Mouse (Mus musculus) left cerebral cortex, postnatal 14 days (tissue): ENCODE measurements at regions not wholly inside any gene's neighbourhood (a gene's known extent, or its start where the extent isn't known, plus 50 kb on each side); places are given as distances from the start of the nearest gene placed in this dataset.
A peak's percentile ranks its signal among the peaks of the same experiment; 100 is the strongest.

ENCODE experiments used
- DNase-seq, 2 experiments: peaks; one replicate each; pipeline ENCODE4 v3.0.0; 2021 to 2022; ENCODE audit warnings: low spot score in 2 of 2, mixed read lengths in 1 of 2
- intact Hi-C: fragments of 180-260 bp; cut with DNase I; formaldehyde crosslinking; loops from one replicate; pipeline ENCODE4 v1.15.1; 2025

DNA sequence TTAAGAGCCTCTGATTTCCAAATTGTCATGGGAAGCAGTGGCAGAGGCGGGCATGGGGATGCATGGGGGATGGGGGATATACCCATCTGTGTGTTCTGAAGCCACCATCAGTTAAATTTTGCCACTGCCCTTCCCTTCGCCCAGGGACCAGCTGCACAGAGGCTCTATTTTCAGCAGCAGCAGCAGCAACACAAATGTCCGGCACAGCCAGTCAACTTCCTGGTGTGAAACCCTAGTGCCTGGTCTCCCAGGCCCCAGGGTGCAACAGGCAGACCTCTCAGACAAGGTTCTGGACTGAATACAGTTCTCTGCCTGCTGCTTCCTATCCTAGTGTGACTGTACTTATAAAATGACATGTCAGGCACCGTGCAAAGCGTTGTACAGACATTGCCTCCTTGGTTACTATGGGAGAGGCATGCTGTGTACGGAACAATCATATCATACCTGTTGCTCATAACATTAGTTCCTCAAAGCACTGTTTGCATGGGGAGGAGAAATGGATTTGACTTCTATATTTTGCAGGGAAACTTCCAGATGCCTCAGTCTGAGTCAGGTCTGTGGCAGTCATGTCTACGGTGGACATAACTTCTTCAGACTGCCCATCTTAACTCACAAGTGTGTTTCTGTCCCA lies 104.8 kb upstream of the Vps8 start:
- no peak for DNase-seq
- intact Hi-C loops, result no loop called here

DNA sequence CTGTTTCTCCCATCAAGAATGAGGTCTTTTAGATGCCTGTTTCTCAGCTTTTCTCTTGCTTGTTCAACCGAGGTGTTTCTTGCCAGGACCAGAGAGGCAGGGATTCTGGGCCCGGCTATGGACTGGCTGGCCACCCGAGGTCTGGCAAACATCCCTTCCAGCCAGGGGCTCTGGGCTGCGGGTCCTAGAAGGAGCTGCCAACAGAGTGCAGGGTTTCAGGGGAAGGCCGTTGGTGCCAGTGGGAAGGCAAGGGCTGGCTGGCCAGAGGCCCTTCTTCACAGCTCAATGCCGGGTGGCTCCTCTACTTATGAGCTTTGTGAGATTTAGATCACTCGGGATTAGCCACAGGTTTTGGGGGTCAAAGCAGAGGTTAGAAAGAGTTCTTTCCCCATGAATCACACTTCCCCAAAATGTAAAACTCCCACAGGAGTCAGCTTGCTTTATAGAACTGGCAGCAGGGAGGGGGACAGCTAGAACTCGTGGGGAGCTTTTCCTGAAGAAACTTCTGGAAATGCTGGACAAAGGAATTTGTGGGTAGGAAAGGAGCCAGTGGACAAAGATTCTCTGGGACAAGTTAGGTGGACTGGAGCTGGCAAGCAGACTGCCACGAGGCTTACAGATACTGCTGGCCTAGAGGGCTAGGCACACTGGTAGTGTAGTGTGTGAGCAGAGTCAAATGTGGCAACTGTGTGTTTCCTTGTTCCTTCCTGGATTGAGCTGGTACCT lies 104.1 kb upstream of the Vps8 start:
- peak in 1 of 2 experiments; percentile 32 for DNase-seq
- intact Hi-C loops, result no loop called here

DNA sequence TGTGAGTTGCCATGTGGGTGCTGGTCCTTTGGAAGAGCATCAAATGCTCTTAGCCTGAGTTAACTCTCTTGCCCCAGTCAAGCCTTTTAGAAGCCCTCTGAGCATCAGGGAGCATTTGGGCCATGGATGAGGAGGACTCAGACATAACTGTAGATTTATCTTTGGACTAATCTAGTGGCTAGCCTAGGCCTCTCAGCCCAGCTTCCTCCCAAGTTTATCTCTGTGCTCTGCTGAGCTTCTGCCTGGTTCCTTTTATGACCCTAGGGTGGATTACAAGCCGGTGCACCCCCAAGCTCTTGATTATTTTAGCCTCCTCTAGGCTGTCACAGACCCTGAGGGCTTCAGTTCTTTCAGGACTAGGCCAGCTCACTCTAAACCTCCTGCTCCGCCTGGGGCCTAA lies 102.6 kb upstream of the Vps8 start:
- DNase-seq, result no peak

DNA sequence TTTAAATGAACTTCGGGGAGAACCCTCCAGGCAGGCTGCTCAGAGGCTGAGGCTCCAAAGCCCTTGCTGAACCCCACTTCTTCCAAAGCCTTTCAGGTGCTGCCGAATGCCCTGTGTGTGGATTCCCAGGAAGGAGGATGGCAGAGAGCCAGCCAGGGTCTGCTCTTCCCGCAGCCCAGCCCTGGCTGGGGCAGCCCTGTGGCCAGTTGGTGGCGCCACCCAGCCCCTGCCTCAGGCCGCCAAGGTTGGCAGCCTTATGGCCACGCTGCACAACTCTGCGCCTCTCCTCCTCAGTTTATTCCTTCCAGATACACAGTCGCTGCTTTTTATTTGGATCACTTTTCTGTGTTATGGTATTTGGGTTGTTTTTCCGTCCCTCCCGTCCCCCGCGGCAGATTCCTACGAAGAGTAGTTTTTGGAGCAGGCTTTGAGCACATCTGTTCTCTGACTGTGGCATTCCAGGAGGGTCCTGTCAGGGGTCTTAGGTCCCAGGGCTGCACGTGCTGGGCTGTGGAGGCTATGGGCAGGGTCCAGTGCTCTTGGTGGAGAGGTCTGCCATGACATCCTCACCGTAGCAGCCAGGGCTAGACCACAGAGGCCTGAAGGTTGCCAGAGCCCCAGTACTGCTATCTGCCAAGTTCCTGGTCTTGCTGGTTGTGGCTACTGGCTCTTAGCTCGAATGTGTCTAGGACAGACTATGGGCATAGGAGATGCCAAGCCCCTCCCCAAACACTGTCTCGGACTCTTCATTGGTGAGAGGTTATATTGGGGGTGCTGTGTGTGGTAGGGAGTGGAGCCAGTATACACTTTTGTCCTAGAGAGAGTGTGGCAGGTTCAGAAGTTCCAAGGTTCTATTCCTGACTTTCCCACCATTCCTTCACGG lies 101.5 kb upstream of the Vps8 start:
- intact Hi-C loops, result no loop called here
- no peak for DNase-seq

More for the DNA sequence above, 102.6 kb upstream of the Vps8 start:
- intact Hi-C loops, result no loop called here

DNA sequence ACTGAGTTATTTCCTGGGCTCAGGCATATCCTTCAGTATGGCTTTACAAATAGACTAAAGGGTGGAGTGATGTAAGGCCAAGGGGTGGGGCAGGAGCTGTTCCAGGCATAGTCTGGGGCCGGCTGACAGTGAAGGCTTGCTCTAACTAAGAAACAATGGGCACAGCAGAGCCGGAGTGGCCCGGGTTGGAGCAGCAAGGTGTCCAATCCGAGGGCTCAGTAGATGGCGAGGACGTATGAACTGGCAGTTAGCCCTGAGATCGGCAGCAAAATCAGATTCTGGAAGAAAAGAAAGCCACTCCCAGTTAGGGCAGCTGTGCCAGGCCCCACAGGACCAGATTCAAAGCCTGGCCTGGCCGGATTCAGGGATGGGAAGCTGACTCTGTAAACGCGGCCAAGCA lies 100.5 kb upstream of the Vps8 start:
- DNase-seq, result peak in 1 of 2 experiments; percentile 25
- intact Hi-C loops, result no loop called here

DNA sequence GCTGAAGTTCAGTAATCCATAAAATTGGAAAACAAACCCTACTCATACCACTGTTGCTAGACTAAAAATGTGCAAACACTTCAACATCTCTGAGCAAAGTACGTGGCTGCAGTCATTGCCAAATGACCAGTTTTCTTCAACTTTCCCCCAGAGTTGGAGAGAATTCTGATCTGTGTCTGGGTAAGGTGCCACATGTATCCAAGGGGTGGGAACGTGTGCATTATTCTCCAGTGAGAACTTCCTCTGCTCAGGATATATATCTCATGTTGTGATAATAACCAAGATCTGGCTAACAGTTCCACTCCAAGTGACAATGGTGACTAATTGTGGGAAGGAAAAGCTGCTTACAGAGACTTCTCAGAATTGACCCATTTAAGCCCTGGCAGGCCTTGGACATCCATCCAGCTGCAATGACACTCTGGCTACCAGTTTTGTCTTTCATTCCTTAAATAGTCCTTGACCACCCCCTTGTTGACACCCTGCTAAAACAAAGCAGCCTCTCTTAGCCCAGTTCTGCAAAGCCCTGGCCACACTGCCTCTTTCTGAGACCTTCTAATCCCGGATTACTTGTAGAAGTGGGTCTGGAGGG lies 99.4 kb upstream of the Vps8 start:
- intact Hi-C loops, result no loop called here
- DNase-seq, result peak in 1 of 2 experiments; percentile 25

DNA sequence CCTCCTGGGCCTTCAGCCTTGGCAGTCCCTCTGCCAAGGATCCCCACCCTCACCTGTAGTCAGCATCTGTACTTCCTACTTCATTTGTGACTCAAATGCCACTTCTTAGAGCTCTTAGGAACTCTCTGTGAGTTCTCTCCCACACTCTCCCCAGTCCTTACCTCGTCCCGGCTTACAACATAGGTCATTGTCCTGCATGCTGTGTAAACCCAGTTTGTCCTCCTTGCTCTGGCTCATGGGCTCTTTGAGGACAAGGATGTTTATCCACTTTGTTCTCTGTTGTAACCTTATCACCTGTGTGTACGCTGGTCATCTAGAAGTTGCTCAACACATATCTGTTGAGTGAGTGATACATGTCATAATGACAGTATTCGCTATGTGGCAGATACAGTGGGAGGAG lies 94.9 kb upstream of the Vps8 start:
- intact Hi-C loops, result no loop called here

DNA sequence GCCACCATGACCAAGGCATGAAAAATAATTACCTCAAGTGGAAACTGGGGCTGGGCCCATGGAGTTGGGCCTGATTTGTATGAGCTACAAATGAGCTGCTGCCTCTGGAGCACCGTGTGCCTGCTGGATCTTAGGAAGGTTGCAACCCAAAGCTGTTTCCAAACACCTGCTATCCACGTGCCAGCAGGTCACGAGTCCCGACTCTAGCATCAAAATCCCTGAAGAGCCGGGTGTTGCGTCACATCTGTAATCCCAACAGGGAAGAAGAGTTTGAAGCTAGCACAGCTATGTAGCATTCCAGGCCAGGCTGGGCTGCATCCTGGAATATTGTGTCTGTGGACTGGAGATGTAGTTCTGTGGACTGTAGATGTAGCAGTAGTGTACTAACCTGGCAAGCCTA lies 93.7 kb upstream of the Vps8 start:
- no peak for DNase-seq
- intact Hi-C loops, result no loop called here

More for the DNA sequence above, 94.9 kb upstream of the Vps8 start:
- no peak for DNase-seq

DNA sequence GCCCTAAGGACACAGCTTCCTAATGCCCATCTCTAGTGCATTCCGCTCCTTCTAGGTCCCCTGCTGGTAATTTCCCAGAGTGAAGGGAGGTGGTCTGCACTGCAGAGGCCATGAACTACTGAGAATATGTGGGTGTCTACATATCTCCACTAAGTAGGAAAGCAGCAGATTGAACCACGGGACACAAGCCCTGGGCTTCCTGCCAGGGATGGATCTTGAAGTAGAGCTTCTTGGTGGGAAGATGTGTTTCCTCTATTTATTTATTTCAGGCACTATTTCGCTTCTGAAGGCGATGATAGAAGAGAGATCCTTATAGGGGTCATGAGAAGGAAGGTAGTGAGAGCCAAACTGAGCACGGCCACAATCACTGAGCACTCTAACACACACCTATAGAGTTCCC lies 91.7 kb upstream of the Vps8 start:
- intact Hi-C loops, result loop anchor here (5.0 kb wide), 2 partner anchors 84 to 124 kb away; no protein-coding TSS in a partner anchor
- no peak for DNase-seq

DNA sequence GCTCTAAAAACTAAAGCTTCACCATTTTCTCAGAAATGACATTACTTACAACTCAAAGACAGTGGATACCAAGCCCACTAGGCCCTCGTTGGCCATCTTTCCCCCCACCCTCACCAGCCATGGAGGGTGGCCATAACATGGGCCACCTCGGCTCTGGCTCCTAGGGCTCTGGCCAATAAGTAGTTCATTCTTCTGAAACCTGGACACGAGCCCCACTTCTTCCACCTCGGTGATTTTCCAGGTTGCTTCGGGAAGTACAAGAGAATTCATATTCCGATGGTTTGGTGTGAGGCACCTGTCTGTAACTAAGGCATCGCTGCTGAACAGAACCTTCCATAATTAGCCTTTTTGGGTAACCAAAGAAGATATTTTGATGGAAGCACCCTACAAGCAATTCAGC lies 90.5 kb upstream of the Vps8 start:
- DNase-seq, result no peak
- intact Hi-C loops, result loop anchor here (5.0 kb wide), 2 partner anchors 85 to 125 kb away; no protein-coding TSS in a partner anchor

DNA sequence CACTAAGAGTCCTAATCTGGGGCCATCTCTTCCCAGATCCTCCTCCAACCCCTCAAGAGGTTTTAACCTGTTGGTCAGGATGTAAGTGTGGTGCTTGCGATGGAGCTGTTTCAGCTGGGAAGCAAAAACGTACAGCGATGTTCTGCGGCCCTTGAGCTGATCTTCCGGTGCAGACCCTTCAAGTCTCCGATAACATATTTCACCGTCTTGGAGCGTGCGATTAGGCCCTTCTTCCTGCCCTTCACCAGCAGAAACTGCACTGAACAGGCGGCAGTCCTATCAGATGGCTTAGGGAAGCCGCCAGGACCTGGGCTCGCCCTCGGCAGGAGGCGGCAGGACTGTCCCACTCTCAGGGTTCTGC lies 90.1 kb upstream of the Vps8 start:
- intact Hi-C loops, result loop anchor here (5.0 kb wide), 2 partner anchors 86 to 126 kb away; no protein-coding TSS in a partner anchor
- no peak for DNase-seq

DNA sequence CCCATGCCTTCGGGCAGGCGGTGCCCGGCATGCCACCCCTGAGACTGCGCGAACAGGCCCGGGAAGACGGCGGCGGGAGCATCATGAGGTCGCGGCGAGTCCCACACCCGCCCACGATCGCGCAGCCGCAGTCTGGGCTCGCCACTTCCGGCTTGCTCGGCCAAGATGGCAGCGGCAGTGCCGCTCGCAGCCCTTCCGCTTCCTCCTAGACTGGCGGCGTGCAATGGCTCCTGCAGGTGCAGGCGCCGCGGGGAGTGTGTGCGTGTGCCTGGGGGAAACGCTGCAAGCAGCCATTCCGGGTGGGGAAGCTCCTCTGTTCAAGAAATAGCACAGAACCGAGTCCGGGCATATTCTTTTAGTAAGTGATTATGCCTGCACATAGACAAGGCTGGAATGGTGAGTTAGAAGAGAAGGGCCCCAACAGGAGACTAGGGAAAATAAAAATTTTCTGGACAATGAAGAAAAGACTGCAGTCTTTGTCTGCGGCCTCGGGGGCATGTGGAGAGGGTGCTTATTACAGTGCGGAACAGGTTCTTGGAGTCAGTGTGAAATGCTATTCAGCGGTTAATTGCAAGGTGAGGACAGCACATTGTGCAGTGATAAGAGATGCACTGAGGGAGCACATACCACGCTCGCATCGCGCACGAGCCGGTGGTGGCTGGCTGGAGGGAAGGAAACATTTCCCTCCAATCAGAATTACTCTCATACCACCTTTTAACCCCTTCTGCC lies 89.5 kb upstream of the Vps8 start:
- DNase-seq, result peak; percentile 92 to 93
- intact Hi-C loops, result loop anchor here (5.0 kb wide), 2 partner anchors 86 to 126 kb away; no protein-coding TSS in a partner anchor

DNA sequence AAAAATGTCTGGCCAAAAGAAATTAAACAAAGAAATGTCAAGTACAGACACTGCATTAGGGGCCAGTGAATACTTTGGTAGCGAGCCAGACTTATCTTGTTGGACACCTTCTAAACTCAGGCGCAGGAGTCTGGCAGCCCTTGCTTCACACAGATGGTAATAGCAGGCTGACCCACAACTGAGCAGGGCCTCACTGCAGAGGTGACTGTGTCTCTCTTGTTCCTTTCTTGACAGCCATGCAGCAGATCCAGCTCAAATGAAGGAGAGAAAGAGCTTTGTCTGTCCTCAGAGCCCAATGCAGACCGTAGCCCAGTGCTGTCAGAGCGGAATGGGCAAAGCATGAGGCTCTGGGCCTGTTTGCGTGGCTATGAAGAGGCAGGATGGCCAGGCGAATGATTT lies 83.9 kb upstream of the Vps8 start:
- intact Hi-C loops, result loop anchor here (5.0 kb wide), 1 partner anchor 53 kb away; no protein-coding TSS in a partner anchor
- DNase-seq, result no peak

DNA sequence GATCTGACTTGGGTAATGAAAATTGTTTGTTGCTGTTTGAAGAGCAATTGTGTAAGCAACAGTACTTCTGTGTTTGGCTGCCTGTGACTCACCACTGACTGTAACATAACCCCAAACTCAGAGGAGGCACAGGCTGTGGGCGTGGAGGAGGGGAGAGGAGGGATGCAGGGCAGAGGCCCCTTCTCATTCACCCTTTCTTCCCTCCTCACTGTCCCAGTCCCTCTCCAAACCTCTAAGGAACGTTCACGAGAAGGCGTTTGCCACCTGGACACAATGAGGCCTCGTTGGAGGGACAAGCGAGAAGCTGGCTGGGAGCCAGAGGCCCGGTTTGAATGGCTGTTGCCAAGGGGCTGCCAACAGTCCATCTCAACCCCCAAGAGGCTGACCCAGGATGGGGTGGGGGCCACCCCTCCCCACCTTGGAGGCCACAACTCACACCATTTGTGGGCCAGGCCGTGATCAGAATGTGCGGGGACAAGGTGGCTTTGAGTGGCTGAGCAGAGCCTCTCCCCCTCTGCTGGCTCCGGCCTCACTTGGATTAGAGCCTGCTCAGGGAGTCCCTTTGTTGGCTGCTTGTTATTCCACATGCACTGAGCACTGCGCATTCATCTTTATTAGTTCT lies 83.3 kb upstream of the Vps8 start:
- peak; percentile 51 to 58 for DNase-seq
- intact Hi-C loops, result loop anchor here (5.0 kb wide), 1 partner anchor 53 kb away; no protein-coding TSS in a partner anchor

DNA sequence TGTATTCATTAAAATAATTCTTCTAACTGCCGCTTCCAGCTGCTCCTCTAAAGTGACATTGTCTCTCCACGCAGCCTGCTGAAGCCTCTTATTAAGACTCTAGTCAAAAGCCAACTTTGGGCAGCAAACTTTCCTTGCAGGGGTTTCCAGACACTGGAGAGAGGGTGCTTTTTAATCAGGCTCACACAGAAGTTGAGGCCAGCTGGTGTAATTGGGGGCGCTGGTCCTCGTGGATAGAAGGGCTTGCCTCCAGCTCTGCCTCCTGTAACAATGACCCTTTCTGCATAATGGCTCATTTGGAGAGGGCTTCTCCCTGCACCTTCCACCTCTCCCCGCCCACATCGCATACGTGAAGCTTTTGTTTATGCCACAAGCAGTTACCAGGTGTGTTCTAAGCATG lies 82.8 kb upstream of the Vps8 start:
- DNase-seq, result no peak

DNA sequence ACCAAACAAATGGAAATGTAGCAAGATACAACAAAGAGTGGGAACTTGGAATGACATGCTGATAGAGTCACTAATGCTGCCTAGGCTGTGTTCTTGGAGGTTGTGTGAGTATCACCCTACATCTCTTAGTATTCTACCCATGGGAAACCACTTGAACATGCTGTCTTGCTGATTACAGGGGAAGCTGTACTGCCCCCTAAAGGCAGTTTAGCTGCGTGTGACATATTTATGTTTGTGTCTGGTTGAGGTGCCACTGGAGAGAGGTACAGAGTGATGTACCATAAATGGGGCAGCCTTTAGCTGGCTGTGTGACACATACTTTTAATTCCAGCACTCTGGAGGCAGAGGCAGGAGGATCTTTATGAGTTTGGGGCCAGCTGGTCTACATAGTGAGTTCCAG lies 73.0 kb upstream of the Vps8 start:
- no peak for DNase-seq
- intact Hi-C loops, result no loop called here

More for the DNA sequence above, 82.8 kb upstream of the Vps8 start:
- intact Hi-C loops, result no loop called here

DNA sequence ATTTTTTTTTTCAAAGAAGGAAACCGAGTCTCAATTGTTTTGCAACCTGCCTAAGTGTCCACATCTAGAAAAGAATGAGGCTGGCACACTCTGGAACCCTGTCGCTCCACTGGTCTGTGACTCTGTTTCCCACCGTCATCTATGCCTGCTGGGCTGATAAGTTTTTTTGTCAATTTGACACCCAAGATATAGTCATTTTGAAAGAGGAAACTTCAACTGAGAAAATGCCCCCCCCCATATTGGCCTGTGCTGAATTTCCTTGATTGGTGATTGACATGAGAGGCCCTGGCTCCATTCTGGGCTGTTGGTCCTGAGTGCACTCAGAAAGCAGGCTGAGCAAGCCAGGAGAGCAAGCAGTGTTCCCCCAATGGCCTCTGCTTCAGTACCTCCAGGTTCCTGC lies 71.6 kb upstream of the Vps8 start:
- no peak for DNase-seq
- intact Hi-C loops, result no loop called here

DNA sequence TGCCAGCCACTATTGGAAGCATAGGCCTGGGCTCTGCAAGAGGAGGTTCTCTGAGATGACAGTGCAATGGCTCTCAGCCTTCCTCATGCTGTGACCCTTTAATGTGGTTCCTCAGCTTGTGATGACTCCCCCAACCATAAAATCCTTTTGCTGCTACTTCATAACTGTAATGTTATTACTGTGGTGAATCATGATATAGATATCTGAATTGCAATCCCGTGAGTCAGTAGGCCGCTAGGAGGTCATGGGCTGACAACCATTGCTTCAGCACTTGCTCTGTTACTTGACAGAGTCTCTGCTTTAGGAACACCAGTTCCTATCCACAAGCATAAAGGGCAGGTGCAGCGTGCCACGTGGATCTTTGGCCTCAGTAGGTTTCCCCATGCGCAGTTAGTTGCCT lies 69.8 kb upstream of the Vps8 start:
- no peak for DNase-seq
- intact Hi-C loops, result no loop called here

DNA sequence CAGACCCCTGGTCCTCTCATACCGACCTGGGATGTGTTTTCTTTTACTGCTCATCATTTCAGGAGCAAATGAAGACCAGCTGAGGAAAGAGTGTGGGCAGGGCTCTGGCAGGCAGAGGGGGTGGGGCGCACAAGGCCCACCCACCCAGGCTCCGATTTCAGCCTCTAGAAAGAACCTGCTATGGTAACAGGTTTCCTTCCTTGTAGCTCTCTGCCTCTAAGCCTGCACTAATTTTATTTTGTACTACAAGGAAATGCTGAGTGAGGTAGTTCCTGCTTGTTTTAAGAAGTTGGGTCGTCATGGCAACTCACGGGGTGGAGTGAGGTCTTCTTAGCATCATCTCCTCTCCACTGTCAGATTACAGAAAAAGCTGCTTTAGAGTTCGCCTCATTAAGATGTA lies 69.4 kb upstream of the Vps8 start:
- peak; percentile 76 to 89 for DNase-seq
- intact Hi-C loops, result no loop called here
